Mouse (Mus musculus): ENCODE data around the gene Pacsin2.

DNA sequence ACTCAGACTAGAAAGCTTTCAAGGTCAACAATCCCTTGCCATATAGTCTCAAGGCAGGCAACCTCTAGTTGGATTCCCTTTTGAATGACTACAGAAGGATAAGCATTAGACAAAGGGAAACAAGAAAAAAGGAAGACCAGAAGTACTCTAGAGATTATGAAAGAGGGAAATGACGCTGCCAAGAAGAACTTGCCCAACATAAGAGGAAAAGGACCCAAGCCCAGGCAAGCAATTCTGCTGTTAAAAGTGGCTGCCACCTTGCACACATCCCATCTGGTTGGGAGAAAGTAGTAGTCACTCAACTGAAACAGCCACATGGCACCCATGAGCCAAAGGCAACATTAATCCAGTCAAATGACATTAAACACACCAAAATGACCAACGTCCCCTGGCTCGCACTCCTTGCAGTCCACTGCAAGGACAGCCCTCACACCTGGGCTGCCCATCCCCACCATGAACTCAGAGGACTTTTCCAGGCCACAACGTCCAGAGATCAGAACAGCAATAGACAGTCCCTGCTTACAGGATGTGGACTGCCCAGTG, 21.8 kb downstream of the Pacsin2 start:
- TF ChIP-seq CTCF (IDR thresholded peaks at IDR 0.05; ENCODE audit: low read depth) (no peak), EP300 (optimal IDR thresholded peaks at IDR 0.05) (no peak)
